Mouse (Mus musculus) embryonic fibroblast, embryonic 13.5 days (primary cell): ENCODE measurements at regions not wholly inside any gene's neighbourhood (a gene's known extent, or its start where the extent isn't known, plus 50 kb on each side); places are given as distances from the start of the nearest gene placed in this dataset.

Experiments used
- CTCF ChIP-seq: IDR thresholded peaks from 2 replicates; pipeline ENCODE4 v1.5.1; 2011; ENCODE audit warnings: mild to moderate bottlenecking, control low read depth, low read length, moderate library complexity, borderline replicate concordance; ENCODE audit not compliant: insufficient read depth
- POLR2A ChIP-seq: IDR thresholded peaks from 2 replicates; pipeline ENCODE4 v1.6.1; 2011; ENCODE audit warnings: low read depth, mild to moderate bottlenecking, control low read depth, low read length, moderate library complexity

DNA sequence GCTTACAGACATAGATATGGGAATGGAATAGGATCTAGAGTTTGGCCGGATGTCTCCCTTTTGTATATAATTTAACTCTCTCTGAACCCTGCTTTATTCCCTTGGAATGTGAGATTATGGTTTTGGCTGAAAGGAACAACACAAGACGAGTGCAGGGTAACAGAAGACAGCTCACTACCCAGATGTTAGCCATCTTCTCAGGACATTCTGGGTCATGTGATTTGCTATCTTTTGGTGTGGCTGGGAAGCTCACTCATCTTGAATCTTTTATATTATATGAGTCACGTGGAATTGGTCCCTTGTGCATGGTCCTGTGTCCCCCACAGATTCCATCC, 108.6 kb upstream of the Tmc3 start:
- no peak for TF ChIP-seq CTCF
- no peak for TF ChIP-seq POLR2A
